Mouse (Mus musculus): ENCODE data around the gene Chpf.
A peak's percentile ranks its signal among the peaks of the same experiment; 100 is the strongest.

DNA sequence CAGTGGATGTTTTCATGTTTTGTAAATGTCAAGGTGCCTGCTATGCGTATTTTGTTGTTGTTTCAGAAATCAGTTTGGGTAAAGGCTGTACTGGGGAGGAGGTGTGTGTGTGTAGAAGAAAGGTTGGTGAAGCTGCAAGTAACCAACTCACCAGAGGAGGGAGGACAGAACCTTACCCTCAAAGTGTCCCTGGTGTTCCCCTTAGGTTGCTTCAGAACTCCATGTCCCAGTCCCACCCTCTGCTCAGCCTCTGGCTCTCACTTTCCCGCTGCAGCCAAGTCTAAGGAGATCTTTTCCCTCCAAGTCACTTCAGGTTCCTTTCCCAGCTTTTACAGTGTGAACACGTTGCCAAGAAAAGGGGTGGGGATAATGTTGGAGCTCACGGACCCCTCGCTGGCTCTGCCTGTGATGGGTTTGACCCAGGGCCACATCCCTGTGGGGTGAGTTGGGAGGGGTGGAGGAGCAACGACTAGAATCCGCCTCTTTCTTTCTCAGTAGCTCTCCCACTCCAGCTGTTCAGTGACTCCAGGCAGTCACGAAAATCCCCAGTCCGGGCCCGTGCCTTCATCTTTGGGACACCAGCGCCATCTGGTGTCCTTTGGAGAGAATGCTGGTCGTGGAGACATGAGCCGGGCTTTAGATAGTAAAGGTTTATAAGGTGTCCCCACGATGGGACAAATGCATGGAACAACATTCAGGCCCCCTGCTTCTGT, 11.7 kb downstream of the Chpf start:
- TF ChIP-seq POLR2A (IDR thresholded peaks at IDR 0.05; ENCODE audit: borderline replicate concordance, extremely low read depth, low read depth, low read length) (no peak), CTCF (IDR thresholded peaks at IDR 0.05; ENCODE audit: insufficient read depth, low read length) (peak; percentile 77)
